Mouse (Mus musculus) forebrain, embryonic 16.5 days (tissue): ENCODE results near the gene Eif2ak2. TPM values are rescaled to one million over a fixed set of nuclear protein-coding genes. Genes with fewer than 3 reads are reported as not detected.
A peak's percentile ranks its signal among the peaks of the same experiment; 100 is the strongest.

ENCODE experiments used
- ATAC-seq: fragments of 200-750 bp; cut with Nextera tagmentation; 2 replicates; pipeline ENCODE4 v1.8.0; 2017; ENCODE audit warnings: mild to moderate bottlenecking, moderate library complexity
- H3K27ac ChIP-seq: fragments of 300-500 bp; sonication (generic); 2 replicates; pipeline ENCODE4 v1.5.1; 2014; ENCODE audit warnings: low read length, control low read depth
- H3K27me3 ChIP-seq: fragments of 300-500 bp; sonication (generic); replicated peaks from 2 replicates; pipeline ENCODE4 v1.6.1; 2014; ENCODE audit warnings: low read length; ENCODE audit not compliant: control insufficient read depth, insufficient read depth
- H3K36me3 ChIP-seq: fragments of 300-500 bp; sonication (generic); 2 replicates; pipeline ENCODE4 v1.6.1; 2014; ENCODE audit not compliant: control insufficient read depth, insufficient read depth
- H3K4me1 ChIP-seq: fragments of 300-500 bp; sonication (generic); replicated peaks from 2 replicates; pipeline ENCODE4 v1.6.1; 2014; ENCODE audit warnings: low read length; ENCODE audit not compliant: control insufficient read depth, insufficient read depth
- H3K4me2 ChIP-seq: fragments of 300-500 bp; sonication (generic); 2 replicates; pipeline ENCODE4 v1.6.1; 2014; ENCODE audit warnings: mild to moderate bottlenecking, low read length, control low read depth
- H3K4me3 ChIP-seq: fragments of 300-500 bp; sonication (generic); replicated peaks from 2 replicates; pipeline ENCODE4 v1.5.1; 2014; ENCODE audit warnings: mild to moderate bottlenecking, low read length, control low read depth
- H3K9ac ChIP-seq: fragments of 300-500 bp; sonication (generic); replicated peaks from 2 replicates; pipeline ENCODE4 v1.6.1; 2014; ENCODE audit warnings: low read depth, low read length, control low read depth
- H3K9me3 ChIP-seq: fragments of 300-500 bp; sonication (generic); 2 replicates; pipeline ENCODE4 v1.6.1; 2016; ENCODE audit warnings: low read length; ENCODE audit not compliant: control insufficient read depth
- WGBS: fragments of 180-500 bp; shearing (Covaris S2); extraction: QIAGEN DNeasy Blood & Tissue Kit; methylation state at CpG from one replicate; pipeline ENCODE4 v1.1.7; 2014; 5-methylcytosine and 5-hydroxymethylcytosine counted together
- polyA plus RNA-seq: library from polyadenylated mRNA; unstranded; fragments of >200 nt; fragmentation: Nextera tagmentation; extraction: Ambion mirVana; gene quantifications from 2 replicates; pipeline ENCODE4 v1.2.1, GENCODE M21; 2015

Eif2ak2 gene
- polyA plus RNA-seq, 1 experiment from 2014 or later: 2.2 TPM

- Histone ChIP-seq H3K36me3 (no peaks in the 10 kb centered on the region), H3K4me2 (no peak overlapping the region), H3K27ac (no peak overlapping the region), H3K9ac (no peak overlapping the region), H3K4me3 (no peak overlapping the region), H3K4me1 (no peaks in the 10 kb centered on the region), H3K9me3 (no peaks in the 10 kb centered on the region), H3K27me3 (no peaks in the 10 kb centered on the region)
- 89% methylated on average over 2 of the region's 2 CpGs for WGBS
- ATAC-seq: no peak
These were observed 20.8 kb upstream of the Eif2ak2 start for GRCm38 (mm10) chr17:78903158-78903557.

- Histone ChIP-seq H3K27me3 (no peaks in the 10 kb centered on the region), H3K4me2 (0 out of 2 replicates have a peak overlapping the region, but pooled peaks have one; percentile 23), H3K4me3 (no peak overlapping the region), H3K27ac (no peak overlapping the region), H3K9ac (no peak overlapping the region), H3K9me3 (no peaks in the 10 kb centered on the region), H3K4me1 (0 out of 2 replicates have a peak, but pooled peaks cover 2% of the 10 kb centered on the region), H3K36me3 (no peaks in the 10 kb centered on the region)
- peak; percentile 43; the same call in 1 of the 2 replicates for ATAC-seq
- WGBS: 27% methylated on average over 8 of the region's 8 CpGs
These were observed 13.0 kb upstream of the Eif2ak2 start for GRCm38 (mm10) chr17:78895394-78895793.

- ATAC-seq: no peak
- 84% methylated on average over 7 of the region's 7 CpGs for WGBS
- Histone ChIP-seq H3K4me1 (0 out of 2 replicates have a peak, but pooled peaks cover 2% of the 10 kb centered on the region), H3K9ac (no peak overlapping the region), H3K36me3 (no peaks in the 10 kb centered on the region), H3K27me3 (no peaks in the 10 kb centered on the region), H3K9me3 (no peaks in the 10 kb centered on the region), H3K27ac (no peak overlapping the region), H3K4me3 (no peak overlapping the region), H3K4me2 (no peak overlapping the region)
These were observed 12.6 kb upstream of the Eif2ak2 start for GRCm38 (mm10) chr17:78894991-78895390.

GRCm38 (mm10) chr17:78891020-78891419 lies 8.6 kb upstream of the Eif2ak2 start:
- Histone ChIP-seq H3K4me2 (no peak overlapping the region), H3K9ac (no peak overlapping the region), H3K4me3 (no peak overlapping the region), H3K4me1 (0 out of 2 replicates have a peak, but pooled peaks cover 2% of the 10 kb centered on the region), H3K36me3 (no peaks in the 10 kb centered on the region), H3K9me3 (no peaks in the 10 kb centered on the region), H3K27me3 (no peaks in the 10 kb centered on the region), H3K27ac (no peak overlapping the region)
- WGBS: 87% methylated on average over 9 of the region's 9 CpGs
- ATAC-seq: no peak

- Histone ChIP-seq H3K4me3 (no peak overlapping the region), H3K36me3 (no peaks in the 10 kb centered on the region), H3K4me2 (no peak overlapping the region), H3K4me1 (no peaks in the 10 kb centered on the region), H3K9ac (no peak overlapping the region), H3K27me3 (no peaks in the 10 kb centered on the region), H3K27ac (no peak overlapping the region), H3K9me3 (no peaks in the 10 kb centered on the region)
- peak; percentile 49 for ATAC-seq
- WGBS: 33% methylated on average over 3 of the region's 3 CpGs
These were observed 6.8 kb upstream of the Eif2ak2 start for GRCm38 (mm10) chr17:78889184-78889583.

- Histone ChIP-seq H3K27ac (no peak overlapping the region), H3K9me3 (no peaks in the 10 kb centered on the region), H3K9ac (no peak overlapping the region), H3K4me2 (no peak overlapping the region), H3K36me3 (no peaks in the 10 kb centered on the region), H3K4me3 (no peak overlapping the region), H3K27me3 (no peaks in the 10 kb centered on the region), H3K4me1 (no peaks in the 10 kb centered on the region)
- no peak for ATAC-seq
- WGBS: 80% methylated on average over 4 of the region's 4 CpGs
These were observed 6.2 kb upstream of the Eif2ak2 start for GRCm38 (mm10) chr17:78888554-78888953.

- Histone ChIP-seq H3K27me3 (no peaks in the 10 kb centered on the region), H3K4me2 (no peak overlapping the region), H3K36me3 (no peaks in the 10 kb centered on the region), H3K9me3 (no peaks in the 10 kb centered on the region), H3K27ac (no peak overlapping the region), H3K4me3 (no peak overlapping the region), H3K9ac (no peak overlapping the region), H3K4me1 (peaks cover 7% of the 10 kb centered on the region; the same call in 1 of the 2 replicates)
- ATAC-seq: no peak
- WGBS: 87% methylated on average over 5 of the region's 5 CpGs
These were observed 3.1 kb upstream of the Eif2ak2 start for GRCm38 (mm10) chr17:78885286-78886065.

- Histone ChIP-seq H3K4me3 (no peak overlapping the region), H3K9ac (no peak overlapping the region), H3K4me1 (peaks cover 7% of the 10 kb centered on the region; the same call in 1 of the 2 replicates), H3K9me3 (no peaks in the 10 kb centered on the region), H3K36me3 (no peaks in the 10 kb centered on the region), H3K4me2 (no peak overlapping the region), H3K27me3 (no peaks in the 10 kb centered on the region), H3K27ac (no peak overlapping the region)
- no peak for ATAC-seq
- 94% methylated on average over 4 of the region's 4 CpGs for WGBS
These were observed 918 bp upstream of the Eif2ak2 start for GRCm38 (mm10) chr17:78883291-78883690.

GRCm38 (mm10) chr17:78881878-78882304 lies 482 bp downstream of the Eif2ak2 start:
- H3K9ac ChIP-seq: peak overlapping the region; percentile 47; the same call in 1 of the 2 replicates
- H3K27me3 ChIP-seq: no peaks in the 10 kb centered on the region
- H3K4me1 ChIP-seq: peaks cover 7% of the 10 kb centered on the region; the same call in 1 of the 2 replicates
- H3K9me3 ChIP-seq: no peaks in the 10 kb centered on the region
- H3K4me3 ChIP-seq: peak overlapping the region; percentile 34
- no peak overlapping the region for H3K27ac ChIP-seq
- no peaks in the 10 kb centered on the region for H3K36me3 ChIP-seq
- H3K4me2 ChIP-seq: peak overlapping the region; percentile 63
- WGBS: 13% methylated on average over 4 of the region's 7 CpGs
- ATAC-seq: peak; percentile 72
